Comparison of ENCODE assay signal across 9 mouse cellular contexts in genomic region chr2:48332783-48333182, GRCm38 (mm10).
A peak's percentile ranks its signal among the peaks of the same experiment; 100 is the strongest.
DNase-seq lines count a peak whose midpoint lies in the region; ATAC-seq and TF ChIP-seq lines count a peak whose summit lies in the region.
"Had no signal": no experiment of that assay in that cellular context is flagged by ENCODE, and none has a peak within 500 bp of the region (broad histone marks: within the 10 kb centered on the region; RNA-seq: fewer than 3 reads in every experiment).

No protein-coding gene starts in this region.

- H3K27ac ChIP-seq in liver, adult 2 months (replicated peaks; ENCODE audit: insufficient read depth, low read depth, low read length) = no peak overlapping the region; the same call in 1 of the 2 replicates
- H3K27ac ChIP-seq in heart, embryonic 12.5 days (ENCODE audit: poor library complexity, severe bottlenecking) = no peak overlapping the region
- H3K27ac ChIP-seq in neural tube, embryonic 15.5 days (replicated peaks) = no peak overlapping the region
- H3K27ac ChIP-seq in forebrain, embryonic 11.5 days (ENCODE audit: low read depth, low read length) = no peak overlapping the region

- no peak for TF ChIP-seq CTCF in liver, adult 2 months (IDR thresholded peaks at IDR 0.05; ENCODE audit: low read depth, low read length)

- no peaks in the 10 kb centered on the region for H3K36me3 ChIP-seq in liver, adult 2 months (ENCODE audit: control insufficient read depth, insufficient read depth, low read length)
- no peaks in the 10 kb centered on the region for H3K36me3 ChIP-seq in heart, embryonic 12.5 days
- no peaks in the 10 kb centered on the region for H3K36me3 ChIP-seq in neural tube, embryonic 15.5 days
- H3K36me3 ChIP-seq in forebrain, embryonic 11.5 days (ENCODE audit: control insufficient read depth, insufficient read depth, low read length) = no peaks in the 10 kb centered on the region
- H3K36me3 ChIP-seq: G1E had no signal

- H3K9ac ChIP-seq in liver, adult 2 months (ENCODE audit: low read depth, low read length) = peak overlapping the region; percentile 4; the same call in 1 of the 2 replicates
- no peak overlapping the region for H3K9ac ChIP-seq in heart, embryonic 12.5 days
- H3K9ac ChIP-seq in neural tube, embryonic 15.5 days (replicated peaks) = no peak overlapping the region
- no peak overlapping the region for H3K9ac ChIP-seq in forebrain, embryonic 11.5 days (ENCODE audit: low read length)

- H3K79me2 ChIP-seq in liver, adult 2 months (ENCODE audit: control insufficient read depth, insufficient read depth, low read length) = no peaks in the 10 kb centered on the region

- H3K27me3 ChIP-seq in liver, adult 2 months (ENCODE audit: control insufficient read depth, insufficient read depth, low read length) = no peaks in the 10 kb centered on the region
- H3K27me3 ChIP-seq in heart, embryonic 12.5 days (replicated peaks) = no peaks in the 10 kb centered on the region
- no peaks in the 10 kb centered on the region for H3K27me3 ChIP-seq in neural tube, embryonic 15.5 days (replicated peaks)
- no peaks in the 10 kb centered on the region for H3K27me3 ChIP-seq in forebrain, embryonic 11.5 days (ENCODE audit: control insufficient read depth, insufficient read depth, low read length)

- 42% methylated on average over 10 of the region's 10 CpGs for WGBS in liver, adult 2 months
- WGBS in heart, embryonic 12.5 days = 41% methylated on average over 10 of the region's 10 CpGs
- 63% methylated on average over 10 of the region's 10 CpGs for WGBS in neural tube, embryonic 15.5 days
- WGBS in forebrain, embryonic 11.5 days = 63% methylated on average over 10 of the region's 10 CpGs

- peak overlapping the region; percentile 54 for H3K4me2 ChIP-seq in heart, embryonic 12.5 days
- H3K4me2 ChIP-seq in neural tube, embryonic 15.5 days = peak overlapping the region; percentile 15; the same call in 1 of the 2 replicates
- no peak overlapping the region for H3K4me2 ChIP-seq in forebrain, embryonic 11.5 days (ENCODE audit: low read depth, low read length, severe bottlenecking)

- peak overlapping the region; percentile 58 for H3K4me3 ChIP-seq in liver, adult 2 months (ENCODE audit: insufficient read depth, low read depth, low read length)
- H3K4me3 ChIP-seq in heart, embryonic 12.5 days = peak overlapping the region; percentile 31
- H3K4me3 ChIP-seq in neural tube, embryonic 15.5 days (replicated peaks) = no peak overlapping the region
- no peak overlapping the region for H3K4me3 ChIP-seq in forebrain, embryonic 11.5 days (ENCODE audit: low read depth, low read length)

- no peak for TF ChIP-seq POLR2A in liver, adult 2 months (IDR thresholded peaks at IDR 0.05; ENCODE audit: extremely low read depth, insufficient read depth, low read length)

- no peak for ATAC-seq in heart, embryonic 12.5 days (ENCODE audit: insufficient number of reproducible peaks, low FRiP score)
- ATAC-seq in neural tube, embryonic 15.5 days (ENCODE audit: low FRiP score) = no peak
- ATAC-seq in forebrain, embryonic 11.5 days (replicated peaks; ENCODE audit: low FRiP score) = no peak

- H3K4me1 ChIP-seq in liver, adult 2 months (ENCODE audit: control insufficient read depth, insufficient read depth, low read length) = no peaks in the 10 kb centered on the region; the same call in 1 of the 2 replicates
- 0 out of 2 replicates have a peak, but pooled peaks cover 3% of the 10 kb centered on the region for H3K4me1 ChIP-seq in heart, embryonic 12.5 days (replicated peaks)
- no peaks in the 10 kb centered on the region for H3K4me1 ChIP-seq in neural tube, embryonic 15.5 days
- no peaks in the 10 kb centered on the region for H3K4me1 ChIP-seq in forebrain, embryonic 11.5 days (replicated peaks; ENCODE audit: control insufficient read depth, insufficient read depth, low read length)

- no peaks in the 10 kb centered on the region for H3K9me3 ChIP-seq in heart, embryonic 12.5 days (replicated peaks)
- no peaks in the 10 kb centered on the region for H3K9me3 ChIP-seq in neural tube, embryonic 15.5 days (replicated peaks)
- H3K9me3 ChIP-seq in forebrain, embryonic 11.5 days (ENCODE audit: control insufficient read depth, low read length) = no peaks in the 10 kb centered on the region
- H3K9me3 ChIP-seq: G1E had no signal

- peak; percentile 55 for DNase-seq in liver, adult 2 months (ENCODE audit: extremely low read depth, low read depth, low spot score)
- DNase-seq in liver = no peak
- DNase-seq in kidney, postnatal 10 days = peak; percentile 10
- no peak for DNase-seq in forebrain, embryonic 11.5 days (ENCODE audit: low spot score)
- no peak for DNase-seq in left cerebral cortex, adult 9 months (ENCODE audit: low spot score in 2 of 2)
- no peak for DNase-seq in frontal cortex, postnatal 36 days (ENCODE audit: low spot score in 2 of 2)

Comparison
In these comparisons a context has a peak if more than half of its experiments do, and no peak if none do; other contexts are left out.
1. DNase-seq: peak in liver, adult 2 months (single experiment) and kidney, postnatal 10 days (single experiment); none in liver (single experiment), forebrain, embryonic 11.5 days (single experiment), left cerebral cortex, adult 9 months (0 of 2) and frontal cortex, postnatal 36 days (0 of 2).
2. H3K4me3 ChIP-seq: peak in liver, adult 2 months (single experiment) and heart, embryonic 12.5 days (single experiment); none in neural tube, embryonic 15.5 days (single experiment) and forebrain, embryonic 11.5 days (single experiment).